Mouse (Mus musculus): ENCODE measurements around the gene Zkscan14. TPM values are rescaled to one million over a fixed set of nuclear protein-coding genes. Genes with fewer than 3 reads are reported as not detected.
"Not testable (repeated sequence)": the region's sequence is repeated elsewhere in the genome, so short reads cannot be mapped to it uniquely, and the experiment has no call there.

Zkscan14 gene
- polyA plus RNA-seq, 1 experiment from 2014 or later, result 15.5 TPM

DNA sequence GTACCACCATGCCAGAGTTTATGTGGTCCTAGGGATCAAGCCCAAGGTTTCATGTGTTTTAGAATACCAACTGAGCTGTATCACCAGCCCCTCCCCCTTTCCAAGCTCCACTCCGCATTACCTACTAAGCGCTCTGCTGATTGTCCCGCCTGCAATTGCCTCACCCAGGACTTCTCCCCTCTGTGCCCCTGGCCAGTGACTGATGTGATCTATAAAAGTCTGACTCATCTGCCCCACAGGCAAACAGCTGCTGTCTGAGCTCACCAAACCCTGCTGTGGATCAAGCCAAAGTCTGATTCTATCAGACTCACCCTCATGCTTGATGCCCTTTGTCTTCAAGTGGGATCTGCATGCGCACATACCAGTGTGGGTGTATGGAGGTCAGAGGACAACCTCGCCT lies 21.2 kb upstream of the Zkscan14 start:
- Histone ChIP-seq H3K36me3 (ENCODE audit: control insufficient read depth, insufficient read depth) (peaks cover 28% of the 10 kb centered on the region), H3K4me3 (replicated peaks; ENCODE audit: low read length) (no peak overlapping the region), H3K9ac (replicated peaks; ENCODE audit: low read depth, low read length) (no peak overlapping the region), H3K9me3 (ENCODE audit: control insufficient read depth, low read length) (no peaks in the 10 kb centered on the region), H3K4me2 (ENCODE audit: low read length) (no peak overlapping the region), H3K27me3 (replicated peaks; ENCODE audit: control insufficient read depth, insufficient read depth, low read length) (0 out of 2 replicates have a peak, but pooled peaks cover 2% of the 10 kb centered on the region), H3K4me1 (replicated peaks; ENCODE audit: control insufficient read depth, insufficient read depth, low read length) (no peaks in the 10 kb centered on the region), H3K27ac (ENCODE audit: low read length) (no peak overlapping the region)
- 87% methylated on average over 5 of the region's 5 CpGs for WGBS
- ATAC-seq, result no peak

GRCm38 (mm10) chr5:145219981-145220380 lies 18.3 kb upstream of the Zkscan14 start:
- Histone ChIP-seq H3K4me2 (ENCODE audit: low read length) (no peak overlapping the region), H3K27ac (ENCODE audit: low read length) (no peak overlapping the region), H3K4me1 (replicated peaks; ENCODE audit: control insufficient read depth, insufficient read depth, low read length) (no peaks in the 10 kb centered on the region), H3K9me3 (ENCODE audit: control insufficient read depth, low read length) (no peaks in the 10 kb centered on the region), H3K9ac (replicated peaks; ENCODE audit: low read depth, low read length) (no peak overlapping the region), H3K36me3 (ENCODE audit: control insufficient read depth, insufficient read depth) (peaks cover 28% of the 10 kb centered on the region), H3K27me3 (replicated peaks; ENCODE audit: control insufficient read depth, insufficient read depth, low read length) (no peaks in the 10 kb centered on the region), H3K4me3 (replicated peaks; ENCODE audit: low read length) (no peak overlapping the region)
- no peak for ATAC-seq
- WGBS, result 95% methylated on average over 8 of the region's 8 CpGs

GRCm38 (mm10) chr5:145218671-145219070 lies 17.0 kb upstream of the Zkscan14 start:
- Histone ChIP-seq H3K36me3 (ENCODE audit: control insufficient read depth, insufficient read depth) (peaks cover 28% of the 10 kb centered on the region), H3K4me3 (replicated peaks; ENCODE audit: low read length) (no peak overlapping the region), H3K4me2 (ENCODE audit: low read length) (no peak overlapping the region), H3K9ac (replicated peaks; ENCODE audit: low read depth, low read length) (no peak overlapping the region), H3K27me3 (replicated peaks; ENCODE audit: control insufficient read depth, insufficient read depth, low read length) (no peaks in the 10 kb centered on the region), H3K27ac (ENCODE audit: low read length) (no peak overlapping the region), H3K4me1 (replicated peaks; ENCODE audit: control insufficient read depth, insufficient read depth, low read length) (no peaks in the 10 kb centered on the region), H3K9me3 (ENCODE audit: control insufficient read depth, low read length) (no peaks in the 10 kb centered on the region)
- no peak for ATAC-seq
- WGBS, result 96% methylated on average over 20 of the region's 20 CpGs

GRCm38 (mm10) chr5:145218206-145218605 lies 16.5 kb upstream of the Zkscan14 start:
- Histone ChIP-seq H3K4me1 (replicated peaks; ENCODE audit: control insufficient read depth, insufficient read depth, low read length) (no peaks in the 10 kb centered on the region), H3K4me2 (ENCODE audit: low read length) (no peak overlapping the region), H3K4me3 (replicated peaks; ENCODE audit: low read length) (no peak overlapping the region), H3K9ac (replicated peaks; ENCODE audit: low read depth, low read length) (no peak overlapping the region), H3K27ac (ENCODE audit: low read length) (no peak overlapping the region), H3K9me3 (ENCODE audit: control insufficient read depth, low read length) (no peaks in the 10 kb centered on the region), H3K36me3 (ENCODE audit: control insufficient read depth, insufficient read depth) (peaks cover 28% of the 10 kb centered on the region), H3K27me3 (replicated peaks; ENCODE audit: control insufficient read depth, insufficient read depth, low read length) (no peaks in the 10 kb centered on the region)
- ATAC-seq, result no peak
- WGBS, result 97% methylated on average over 21 of the region's 21 CpGs

DNA sequence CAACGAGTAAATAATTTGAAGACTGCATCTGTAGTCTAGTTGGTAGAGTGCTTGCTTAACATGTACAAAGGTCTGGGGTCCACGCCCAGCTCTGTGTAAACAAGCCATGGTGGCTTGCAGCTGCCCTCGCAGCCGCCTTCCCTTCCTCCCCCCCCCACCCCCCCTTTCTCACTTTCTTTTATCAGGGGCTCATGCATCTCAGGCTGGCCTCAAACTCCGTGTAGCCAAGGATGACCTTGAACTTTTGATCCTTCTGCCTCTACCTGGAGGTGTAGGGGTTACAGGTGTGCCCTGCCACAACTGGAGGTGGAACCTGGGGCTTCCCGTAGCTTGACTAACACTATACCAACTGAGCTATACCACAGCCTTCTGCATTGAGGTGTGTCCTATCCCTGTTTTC lies 16.1 kb upstream of the Zkscan14 start:
- Histone ChIP-seq H3K36me3 (ENCODE audit: control insufficient read depth, insufficient read depth) (peaks cover 28% of the 10 kb centered on the region), H3K9me3 (ENCODE audit: control insufficient read depth, low read length) (no peaks in the 10 kb centered on the region), H3K4me1 (replicated peaks; ENCODE audit: control insufficient read depth, insufficient read depth, low read length) (no peaks in the 10 kb centered on the region), H3K4me2 (ENCODE audit: low read length) (no peak overlapping the region), H3K4me3 (replicated peaks; ENCODE audit: low read length) (no peak overlapping the region), H3K27me3 (replicated peaks; ENCODE audit: control insufficient read depth, insufficient read depth, low read length) (no peaks in the 10 kb centered on the region), H3K27ac (ENCODE audit: low read length) (no peak overlapping the region), H3K9ac (replicated peaks; ENCODE audit: low read depth, low read length) (no peak overlapping the region)
- 90% methylated on average over 6 of the region's 6 CpGs for WGBS
- ATAC-seq, result no peak

GRCm38 (mm10) chr5:145214679-145215078 lies 13.0 kb upstream of the Zkscan14 start:
- Histone ChIP-seq H3K4me1 (replicated peaks; ENCODE audit: control insufficient read depth, insufficient read depth, low read length) (no peaks in the 10 kb centered on the region), H3K4me3 (replicated peaks; ENCODE audit: low read length) (no peak overlapping the region), H3K36me3 (ENCODE audit: control insufficient read depth, insufficient read depth) (peaks cover 14% of the 10 kb centered on the region), H3K9ac (replicated peaks; ENCODE audit: low read depth, low read length) (no peak overlapping the region), H3K27me3 (replicated peaks; ENCODE audit: control insufficient read depth, insufficient read depth, low read length) (no peaks in the 10 kb centered on the region), H3K27ac (ENCODE audit: low read length) (no peak overlapping the region), H3K4me2 (ENCODE audit: low read length) (no peak overlapping the region), H3K9me3 (ENCODE audit: control insufficient read depth, low read length) (no peaks in the 10 kb centered on the region)
- ATAC-seq, result no peak
- WGBS, result 62% methylated on average over 4 of the region's 4 CpGs

DNA sequence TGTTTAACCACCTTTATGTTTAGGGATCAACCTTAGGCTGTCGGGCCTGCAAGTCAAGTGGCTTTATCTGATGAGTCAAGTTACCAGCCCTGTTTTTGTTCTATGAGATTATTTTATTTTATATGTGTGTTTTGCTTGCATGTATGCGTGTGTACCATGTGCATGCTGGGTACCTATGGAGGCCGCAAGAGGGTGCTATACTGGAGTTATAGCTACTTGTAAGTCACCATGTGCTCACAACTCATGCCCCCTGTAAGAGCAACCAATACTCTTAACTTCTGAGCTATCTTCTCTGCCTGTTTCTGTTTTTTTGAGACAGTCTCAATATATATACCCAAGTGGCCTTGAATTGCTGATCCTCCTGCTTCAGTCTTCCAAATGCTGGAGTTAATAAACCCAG lies 11.8 kb upstream of the Zkscan14 start:
- Histone ChIP-seq H3K9ac (replicated peaks; ENCODE audit: low read depth, low read length) (no peak overlapping the region), H3K27me3 (replicated peaks; ENCODE audit: control insufficient read depth, insufficient read depth, low read length) (no peaks in the 10 kb centered on the region), H3K4me1 (replicated peaks; ENCODE audit: control insufficient read depth, insufficient read depth, low read length) (no peaks in the 10 kb centered on the region), H3K36me3 (ENCODE audit: control insufficient read depth, insufficient read depth) (peaks cover 11% of the 10 kb centered on the region), H3K4me3 (replicated peaks; ENCODE audit: low read length) (no peak overlapping the region), H3K9me3 (ENCODE audit: control insufficient read depth, low read length) (no peaks in the 10 kb centered on the region), H3K4me2 (ENCODE audit: low read length) (no peak overlapping the region), H3K27ac (ENCODE audit: low read length) (no peak overlapping the region)
- ATAC-seq, result no peak
- 89% methylated on average over 3 of the region's 3 CpGs for WGBS

GRCm38 (mm10) chr5:145212216-145212615 lies 10.5 kb upstream of the Zkscan14 start:
- no peaks in the 10 kb centered on the region for H3K4me1 ChIP-seq (replicated peaks; ENCODE audit: control insufficient read depth, insufficient read depth, low read length)
- 90% methylated on average over 4 of the region's 4 CpGs for WGBS
- no peaks in the 10 kb centered on the region for H3K27me3 ChIP-seq (replicated peaks; ENCODE audit: control insufficient read depth, insufficient read depth, low read length)
- H3K4me2 ChIP-seq (ENCODE audit: low read length), result no peak overlapping the region
- H3K36me3 ChIP-seq (ENCODE audit: control insufficient read depth, insufficient read depth), result peaks cover 7% of the 10 kb centered on the region
- no peak for ATAC-seq
- H3K9ac ChIP-seq (replicated peaks; ENCODE audit: low read depth, low read length), result no peak overlapping the region
- H3K4me3 ChIP-seq (replicated peaks; ENCODE audit: low read length), result no peak overlapping the region
- H3K27ac ChIP-seq (ENCODE audit: low read length), result no peak overlapping the region
- no peaks in the 10 kb centered on the region for H3K9me3 ChIP-seq (ENCODE audit: control insufficient read depth, low read length)

GRCm38 (mm10) chr5:145211340-145211739 lies 9.7 kb upstream of the Zkscan14 start:
- 94% methylated on average over 4 of the region's 4 CpGs for WGBS
- Histone ChIP-seq H3K9me3 (ENCODE audit: control insufficient read depth, low read length) (no peaks in the 10 kb centered on the region), H3K4me2 (ENCODE audit: low read length) (no peak overlapping the region), H3K4me3 (replicated peaks; ENCODE audit: low read length) (no peak overlapping the region), H3K9ac (replicated peaks; ENCODE audit: low read depth, low read length) (no peak overlapping the region), H3K4me1 (replicated peaks; ENCODE audit: control insufficient read depth, insufficient read depth, low read length) (0 out of 2 replicates have a peak, but pooled peaks cover 3% of the 10 kb centered on the region), H3K27ac (ENCODE audit: low read length) (no peak overlapping the region), H3K36me3 (ENCODE audit: control insufficient read depth, insufficient read depth) (peaks cover 7% of the 10 kb centered on the region), H3K27me3 (replicated peaks; ENCODE audit: control insufficient read depth, insufficient read depth, low read length) (no peaks in the 10 kb centered on the region)
- no peak for ATAC-seq

DNA sequence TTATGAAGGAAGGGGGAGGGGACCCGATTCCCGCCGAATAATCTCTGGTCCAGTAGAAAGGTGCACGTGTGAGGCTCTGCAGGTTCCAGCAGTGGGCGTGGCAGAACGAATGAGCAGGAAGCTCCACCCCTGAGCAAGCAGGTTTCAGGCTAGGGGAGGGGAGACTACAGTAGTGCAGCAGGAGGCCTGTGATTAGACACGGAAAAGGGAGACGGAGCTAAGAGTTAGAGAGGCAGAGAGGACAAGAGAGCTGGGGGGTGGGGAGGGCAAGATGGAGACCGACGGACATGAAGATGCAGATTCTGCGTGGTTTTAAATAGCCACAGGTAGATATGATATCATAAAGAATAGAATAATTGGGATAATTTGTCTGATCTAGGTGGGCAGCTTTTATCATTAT lies 6.7 kb upstream of the Zkscan14 start:
- WGBS, result 56% methylated on average over 11 of the region's 11 CpGs
- not testable (repeated sequence) for ATAC-seq; H3K4me2 ChIP-seq (ENCODE audit: low read length); H3K27me3 ChIP-seq (replicated peaks; ENCODE audit: control insufficient read depth, insufficient read depth, low read length); H3K4me3 ChIP-seq (replicated peaks; ENCODE audit: low read length); H3K36me3 ChIP-seq (ENCODE audit: control insufficient read depth, insufficient read depth); H3K9ac ChIP-seq (replicated peaks; ENCODE audit: low read depth, low read length); H3K27ac ChIP-seq (ENCODE audit: low read length); H3K9me3 ChIP-seq (ENCODE audit: control insufficient read depth, low read length)
- peaks cover 15% of the 10 kb centered on the region for H3K4me1 ChIP-seq (replicated peaks; ENCODE audit: control insufficient read depth, insufficient read depth, low read length)

Data from forebrain, embryonic 16.5 days (tissue).